Mouse (Mus musculus) liver, embryonic 14.5 days (tissue): Measurements from ENCODE around the gene Ccdc134. TPM values are rescaled to one million over a fixed set of nuclear protein-coding genes. Genes with fewer than 3 reads are reported as not detected.

Source experiments
- ATAC-seq: fragments of 200-750 bp; cut with Nextera tagmentation; 2 replicates; pipeline ENCODE4 v1.8.0; 2017; ENCODE audit warnings: moderate number of reproducible peaks, mild to moderate bottlenecking, moderate library complexity; ENCODE audit not compliant: insufficient read depth
- DNase-seq, 3 experiments: peaks; one replicate each; pipeline ENCODE4 v3.0.0-alpha.2; 2012 to 2013; ENCODE audit warnings: low read depth in 3 of 3, low spot score in 3 of 3
- H3K27ac ChIP-seq: fragments of 300-500 bp; sonication (generic); 2 replicates; pipeline ENCODE4 v1.5.1; 2014; ENCODE audit warnings: moderate library complexity, mild to moderate bottlenecking, control low read depth, inconsistent platforms
- H3K27me3 ChIP-seq: fragments of 300-500 bp; sonication (generic); 2 replicates; pipeline ENCODE4 v1.6.1; 2014; ENCODE audit warnings: mild to moderate bottlenecking, low read length, moderate library complexity; ENCODE audit not compliant: control insufficient read depth, insufficient read depth
- H3K36me3 ChIP-seq: fragments of 300-500 bp; sonication (generic); replicated peaks from 2 replicates; pipeline ENCODE4 v1.6.1; 2014; ENCODE audit warnings: low read depth; ENCODE audit not compliant: control insufficient read depth, insufficient read depth
- H3K4me1 ChIP-seq, 2 experiments: fragments of 200-500 bp in 1 of 2; fragments of 300-500 bp in 1 of 2; sonication (generic) in 1 of 2; replicated peaks; 2 replicates each; pipeline ENCODE4 v1.6.1; 2012 to 2014; ENCODE audit warnings: antibody characterized with exemption in 1 of 2, inconsistent platforms in 1 of 2, low read length in 1 of 2; ENCODE audit not compliant: control insufficient read depth in 2 of 2, insufficient read depth in 2 of 2
- H3K4me2 ChIP-seq: fragments of 300-500 bp; sonication (generic); 2 replicates; pipeline ENCODE4 v1.6.1; 2014; ENCODE audit warnings: low read depth, mild to moderate bottlenecking, control low read depth, moderate library complexity
- H3K4me3 ChIP-seq, 2 experiments: fragments of 200-500 bp in 1 of 2; fragments of 300-500 bp in 1 of 2; sonication (generic) in 1 of 2; 2 replicates each; pipeline ENCODE4 v1.5.1; 2012 to 2014; ENCODE audit warnings: low read depth in 2 of 2, low read length in 2 of 2, mild to moderate bottlenecking in 2 of 2, control low read depth in 1 of 2, inconsistent platforms in 1 of 2, moderate library complexity in 1 of 2; ENCODE audit not compliant: insufficient read depth in 1 of 2
- H3K9ac ChIP-seq: fragments of 300-500 bp; sonication (generic); replicated peaks from 2 replicates; pipeline ENCODE4 v1.6.1; 2014; ENCODE audit warnings: mild to moderate bottlenecking, control low read depth, moderate library complexity
- H3K9me3 ChIP-seq: fragments of 300-500 bp; sonication (generic); 2 replicates; pipeline ENCODE4 v1.6.1; 2016; ENCODE audit warnings: low read length, mixed read lengths; ENCODE audit not compliant: control insufficient read depth
- CTCF ChIP-seq: IDR thresholded peaks from 2 replicates; pipeline ENCODE4 v1.5.1; 2016; ENCODE audit warnings: antibody characterized with exemption, low read depth, control low read depth
- EP300 ChIP-seq: IDR thresholded peaks from 2 replicates; pipeline ENCODE4 v1.6.1; 2016; ENCODE audit warnings: antibody characterized with exemption, low read depth
- WGBS: fragments of 180-500 bp; shearing (Covaris S2); extraction: QIAGEN DNeasy Blood & Tissue Kit; methylation state at CpG from one replicate; pipeline ENCODE4 v1.1.7; 2014; ENCODE audit not compliant: insufficient replicate concordance; 5-methylcytosine and 5-hydroxymethylcytosine counted together
- polyA plus RNA-seq, 2 experiments: library from polyadenylated mRNA; depleted of rRNA in 1 of 2; stranded (reverse) in 1 of 2; unstranded in 1 of 2; fragments of >200 nt; fragmentation: Nextera tagmentation in 1 of 2; extraction: Ambion mirVana in 1 of 2; gene quantifications; 2 replicates each; pipeline versions ENCODE4 v1.2.1 to v1.2.3; 2012 to 2014

The Ccdc134 gene
- polyA plus RNA-seq, 2 experiments, result 6.6 to 7.2 TPM

- Histone ChIP-seq H3K27ac (peak overlapping the region; percentile 52), H3K4me3 (peak overlapping the region; percentile 79 to 93), H3K9ac (peak overlapping the region; percentile 85), H3K27me3 (no peaks in the 10 kb centered on the region), H3K36me3 (no peaks in the 10 kb centered on the region), H3K4me2 (peak overlapping the region; percentile 83), H3K9me3 (no peaks in the 10 kb centered on the region), H3K4me1 (peaks cover 11 to 12% of the 10 kb centered on the region in 2 experiments)
- DNase-seq, result peak in 1 of 3 experiments; percentile 27
- WGBS, result 1% methylated on average over 5 of the region's 5 CpGs
- TF ChIP-seq CTCF, result no peak
- ATAC-seq, result no peak
These were observed 676 bp downstream of the Ccdc134 start for GRCm38 (mm10) chr15:82128398-82128797.

DNA sequence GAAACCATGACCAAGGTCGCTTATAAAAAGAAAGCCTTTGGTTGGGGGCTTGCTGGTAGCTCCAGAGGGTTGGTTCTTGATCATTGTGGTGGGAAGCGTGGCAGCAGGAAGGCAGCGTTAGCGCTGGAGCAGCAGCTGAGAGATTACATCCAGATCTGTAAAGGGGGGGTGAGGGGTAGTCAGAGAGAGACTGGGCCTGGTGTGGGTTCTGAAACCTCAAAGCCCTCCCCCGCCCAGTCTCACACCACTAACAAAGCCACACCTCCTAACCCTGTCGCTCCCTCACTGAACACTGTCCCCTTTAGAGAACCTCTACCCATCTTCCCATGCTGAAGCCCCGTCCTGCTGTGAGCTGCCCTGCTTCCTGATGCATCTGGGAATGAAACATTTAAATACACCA, 2.9 kb downstream of the Ccdc134 start:
- DNase-seq (no peak), ATAC-seq (no peak)
- H3K27ac ChIP-seq, result no peak overlapping the region
- no peaks in the 10 kb centered on the region for H3K27me3 ChIP-seq
- TF ChIP-seq CTCF (no peak), EP300 (no peak)
- H3K9me3 ChIP-seq, result no peaks in the 10 kb centered on the region
- no peak overlapping the region for H3K4me2 ChIP-seq
- H3K4me1 ChIP-seq, result peaks cover 11 to 12% of the 10 kb centered on the region in 2 experiments
- no peak overlapping the region for H3K9ac ChIP-seq
- WGBS, result 28% methylated on average over 7 of the region's 7 CpGs
- H3K4me3 ChIP-seq, result no peak overlapping the region
- H3K36me3 ChIP-seq, result no peaks in the 10 kb centered on the region

DNA sequence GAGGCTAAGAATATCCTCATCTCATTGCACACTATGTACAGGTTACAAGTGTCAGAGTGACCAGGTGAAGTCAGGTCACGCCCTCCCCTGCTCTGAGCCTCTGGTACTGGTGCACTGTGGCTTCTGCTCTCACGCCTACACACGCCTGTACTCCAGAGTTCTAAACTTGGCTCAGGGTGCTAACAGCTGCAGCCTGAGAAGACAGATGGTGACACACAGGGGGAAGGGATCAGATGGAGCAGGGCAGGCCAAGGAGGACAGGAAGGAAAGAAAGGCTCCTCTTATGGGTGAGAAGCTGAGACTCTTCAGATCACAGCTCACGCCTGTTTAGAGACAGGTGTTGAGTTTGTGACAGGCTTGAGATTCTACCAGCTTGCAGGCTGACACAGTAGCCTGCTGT, 7.7 kb downstream of the Ccdc134 start:
- H3K9ac ChIP-seq, result no peak overlapping the region
- no peaks in the 10 kb centered on the region for H3K9me3 ChIP-seq
- no peak for ATAC-seq
- 75% methylated on average over 4 of the region's 4 CpGs for WGBS
- no peaks in the 10 kb centered on the region for H3K27me3 ChIP-seq
- H3K4me3 ChIP-seq, result no peak overlapping the region
- H3K4me1 ChIP-seq, result no peaks in the 10 kb centered on the region; a peak in 1 of 4 replicates
- no peak for TF ChIP-seq EP300
- TF ChIP-seq CTCF, result no peak
- no peak overlapping the region for H3K27ac ChIP-seq
- H3K36me3 ChIP-seq, result no peaks in the 10 kb centered on the region
- H3K4me2 ChIP-seq, result no peak overlapping the region
- DNase-seq, result no peak

DNA sequence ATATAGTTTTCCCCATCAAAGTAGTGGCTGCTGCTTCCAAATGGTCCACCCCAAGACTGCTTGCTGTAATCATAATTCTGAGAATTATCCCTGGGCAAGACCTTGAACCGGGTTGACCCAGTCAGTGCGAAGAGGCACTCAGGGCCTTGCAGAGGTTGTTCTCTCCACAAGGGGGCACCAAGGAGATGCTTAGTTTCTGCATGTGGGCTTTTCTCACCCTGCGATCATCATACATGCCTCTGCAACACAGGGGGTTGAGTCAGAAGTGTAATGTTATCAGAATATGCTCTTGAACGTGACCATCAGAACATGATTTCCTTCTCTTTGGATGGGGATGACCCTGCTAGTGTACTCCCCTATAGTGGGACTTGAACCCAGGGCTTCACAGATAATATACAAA, 10.8 kb downstream of the Ccdc134 start:
- H3K9me3 ChIP-seq, result no peaks in the 10 kb centered on the region
- H3K27me3 ChIP-seq, result no peaks in the 10 kb centered on the region
- peak; percentile 53; the same call in 1 of the 2 replicates for ATAC-seq
- H3K4me1 ChIP-seq, result no peaks in the 10 kb centered on the region
- 37% methylated on average over 4 of the region's 4 CpGs for WGBS
- peak in 1 of 3 experiments; percentile 61 for DNase-seq
- no peak overlapping the region for H3K4me2 ChIP-seq
- no peak overlapping the region for H3K27ac ChIP-seq
- H3K36me3 ChIP-seq, result no peaks in the 10 kb centered on the region
- TF ChIP-seq EP300 (no peak), CTCF (peak; percentile 94)
- no peak overlapping the region for H3K9ac ChIP-seq
- no peak overlapping the region for H3K4me3 ChIP-seq

DNA sequence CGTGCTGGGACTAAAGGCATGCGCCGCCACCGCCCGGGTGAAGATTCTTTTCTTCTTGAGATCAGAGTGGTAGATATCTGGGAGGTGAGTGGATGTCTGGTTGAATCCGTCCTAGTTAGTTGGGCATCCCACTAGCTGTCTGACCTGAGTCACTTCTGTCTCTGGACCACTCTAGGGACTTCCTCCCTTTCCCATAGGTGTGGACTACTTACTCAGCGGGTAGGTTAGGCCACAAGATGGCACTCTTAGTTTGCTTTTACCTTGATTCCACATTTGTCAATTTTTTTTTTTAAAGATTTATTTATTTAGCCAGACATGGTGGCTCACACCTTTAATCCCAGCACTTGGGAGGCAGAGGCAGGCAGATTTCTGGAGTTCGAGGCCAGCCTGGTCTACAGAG, 11.5 kb downstream of the Ccdc134 start:
- ATAC-seq (no peak), DNase-seq (no peak)
- H3K4me1 ChIP-seq, result peaks cover 0 to 4% of the 10 kb centered on the region in 2 experiments; a peak in 1 of 4 replicates
- no peak overlapping the region for H3K4me3 ChIP-seq
- no peak overlapping the region for H3K9ac ChIP-seq
- no peaks in the 10 kb centered on the region for H3K27me3 ChIP-seq
- no peak overlapping the region for H3K4me2 ChIP-seq
- WGBS, result 80% methylated on average over 8 of the region's 8 CpGs
- H3K9me3 ChIP-seq, result no peaks in the 10 kb centered on the region
- H3K36me3 ChIP-seq, result no peaks in the 10 kb centered on the region
- H3K27ac ChIP-seq, result no peak overlapping the region
- TF ChIP-seq EP300 (no peak), CTCF (peak; percentile 60)
